Mouse (Mus musculus) adrenal gland, adult 8-10 months (tissue): Measurements from ENCODE around the gene Nr6a1. TPM values are rescaled to one million over a fixed set of nuclear protein-coding genes. Genes with fewer than 3 reads are reported as not detected.

ENCODE experiments used
- DNase-seq: peaks from one replicate; pipeline ENCODE4 v3.0.0; 2022
- total RNA-seq, 4 experiments: library from RNA; stranded (reverse); gene quantifications; 2 replicates each; pipeline ENCODE4 v1.2.4; 2022

Gene Nr6a1
- total RNA-seq, 4 experiments from 2014 or later, result 6.6 to 15.8 (median 9.7) TPM

DNA sequence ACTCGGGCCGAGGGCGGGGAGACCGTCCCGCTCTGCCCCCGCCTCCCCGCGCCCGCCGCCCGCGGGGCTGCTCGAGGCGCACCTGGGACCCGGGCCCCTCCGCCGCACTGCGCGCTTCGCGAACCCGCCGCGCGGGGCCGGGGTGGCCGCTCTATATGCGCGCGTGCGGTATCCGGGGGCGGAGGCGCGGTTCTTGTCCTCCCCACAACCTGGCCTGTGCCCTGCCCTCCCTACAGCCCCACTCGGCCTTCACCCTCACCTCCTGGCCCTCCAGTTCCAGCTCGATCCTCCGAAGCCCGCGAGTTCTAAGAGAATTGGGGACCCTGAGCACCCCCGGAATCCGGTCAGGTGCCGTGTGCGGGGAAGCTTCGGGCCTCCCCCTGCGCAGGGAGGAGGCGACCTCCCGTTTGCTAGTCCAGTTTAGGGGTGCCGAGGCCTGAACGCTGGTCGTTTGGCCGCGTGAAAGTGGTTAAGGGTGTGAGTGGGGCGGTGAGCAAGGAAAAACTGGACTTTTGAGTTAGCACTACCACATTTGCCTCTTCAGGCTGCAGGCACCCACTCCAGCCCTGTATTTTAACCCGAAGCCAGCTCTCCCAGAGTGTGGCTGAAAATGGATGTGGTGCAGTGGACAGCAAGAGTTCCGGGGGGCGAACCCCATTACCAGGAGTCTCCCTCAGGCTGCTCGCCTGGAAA, 215.3 kb downstream of the Nr6a1 start:
- DNase-seq, result no peak

DNA sequence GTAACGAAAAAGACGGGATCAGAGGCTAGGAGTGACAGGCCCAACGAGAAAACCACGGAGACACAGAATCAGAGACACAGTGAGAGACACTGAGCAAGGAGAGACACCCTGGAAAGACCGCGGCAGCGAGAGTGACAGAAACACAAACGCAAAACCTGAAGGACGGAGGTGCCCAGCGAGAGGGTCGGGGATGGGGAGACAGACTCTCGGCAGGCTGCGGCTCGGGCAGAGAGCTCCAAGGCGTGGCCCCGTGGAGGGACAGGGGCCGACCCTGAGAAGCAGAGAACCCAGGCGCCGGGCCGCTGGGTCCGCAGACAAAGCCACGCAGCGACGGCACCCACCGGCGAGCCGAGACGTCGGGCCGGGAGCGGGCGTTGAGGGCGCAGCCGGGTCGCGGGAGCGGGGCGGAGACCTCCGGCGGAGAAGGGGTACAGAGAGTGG, 216.0 kb downstream of the Nr6a1 start:
- no peak for DNase-seq

GRCm38 (mm10) chr2:38710304-38711241, 216.9 kb downstream of the Nr6a1 start:
- DNase-seq, result no peak

DNA sequence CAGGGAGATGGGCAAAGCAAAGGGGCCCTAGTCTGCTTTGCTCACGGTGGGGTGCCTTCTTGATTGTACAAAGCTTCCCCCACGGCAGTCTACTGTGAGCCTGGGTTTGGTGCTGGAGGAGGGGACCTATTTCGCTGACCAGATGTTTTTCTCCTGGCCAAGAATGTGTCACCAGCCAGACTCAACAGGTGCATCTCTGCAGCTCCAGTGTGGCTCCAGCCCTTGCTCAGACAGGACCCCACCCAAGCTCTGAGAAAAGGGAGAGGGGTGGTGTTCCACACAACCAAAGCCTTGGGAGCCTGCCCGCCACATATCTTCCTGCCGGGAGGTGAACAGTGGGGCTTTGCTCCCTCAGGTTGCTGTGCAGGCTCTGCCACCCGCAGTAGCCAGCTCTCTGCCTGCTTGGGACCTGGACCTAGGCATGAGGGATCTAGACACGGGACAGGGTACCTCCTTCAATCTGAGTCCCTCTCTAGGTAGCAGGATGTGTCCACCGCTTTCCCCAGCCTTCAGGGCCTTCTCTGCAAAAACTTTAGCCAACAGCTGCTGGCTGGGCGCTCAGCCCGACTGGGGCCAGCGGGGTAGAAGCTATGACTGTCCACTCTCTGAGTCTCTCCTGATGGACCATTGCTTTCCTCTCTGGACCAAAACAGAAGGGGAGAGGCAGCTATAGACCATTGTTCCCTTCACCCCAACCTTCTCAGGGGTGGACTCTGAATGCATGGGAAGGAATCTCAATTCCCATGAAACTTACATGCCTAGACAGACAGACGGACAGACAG, 218.4 kb downstream of the Nr6a1 start:
- DNase-seq, result no peak

DNA sequence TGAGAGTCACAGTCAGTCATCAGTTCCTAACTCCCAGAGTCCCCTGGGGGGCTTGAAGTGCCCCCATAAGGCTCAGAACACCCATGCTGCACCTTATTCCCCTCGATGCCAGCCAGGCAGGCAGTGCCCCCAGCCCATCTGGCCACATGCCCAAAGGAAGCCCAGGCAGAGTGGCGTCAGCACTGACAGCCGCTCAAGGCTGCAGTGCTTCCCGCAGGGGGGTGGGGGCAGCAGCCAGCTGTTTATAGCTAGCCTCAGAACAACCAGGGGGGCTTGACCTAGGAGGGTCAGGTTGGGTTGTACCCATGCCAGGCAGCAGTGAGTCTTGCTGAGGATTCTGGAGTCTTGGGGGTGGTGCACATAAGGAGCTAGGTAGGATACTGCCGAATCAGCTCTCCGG, 220.8 kb downstream of the Nr6a1 start:
- DNase-seq, result peak; percentile 67

- DNase-seq, result peak; percentile 85
Observed at GRCm38 (mm10) chr2:38705036-38705435, 222.5 kb downstream of the Nr6a1 start.

GRCm38 (mm10) chr2:38704336-38704735, 223.2 kb downstream of the Nr6a1 start:
- DNase-seq, result no peak

- DNase-seq, result no peak
Observed at GRCm38 (mm10) chr2:38700177-38700576, 227.3 kb downstream of the Nr6a1 start.

- DNase-seq, result peak; percentile 71
Observed at GRCm38 (mm10) chr2:38698623-38699022, 228.9 kb downstream of the Nr6a1 start.

GRCm38 (mm10) chr2:38697128-38698120, 230.1 kb downstream of the Nr6a1 start:
- DNase-seq, result no peak

GRCm38 (mm10) chr2:38695770-38696169, 231.7 kb downstream of the Nr6a1 start:
- DNase-seq, result no peak

GRCm38 (mm10) chr2:38691542-38691941, 235.9 kb downstream of the Nr6a1 start:
- no peak for DNase-seq

DNA sequence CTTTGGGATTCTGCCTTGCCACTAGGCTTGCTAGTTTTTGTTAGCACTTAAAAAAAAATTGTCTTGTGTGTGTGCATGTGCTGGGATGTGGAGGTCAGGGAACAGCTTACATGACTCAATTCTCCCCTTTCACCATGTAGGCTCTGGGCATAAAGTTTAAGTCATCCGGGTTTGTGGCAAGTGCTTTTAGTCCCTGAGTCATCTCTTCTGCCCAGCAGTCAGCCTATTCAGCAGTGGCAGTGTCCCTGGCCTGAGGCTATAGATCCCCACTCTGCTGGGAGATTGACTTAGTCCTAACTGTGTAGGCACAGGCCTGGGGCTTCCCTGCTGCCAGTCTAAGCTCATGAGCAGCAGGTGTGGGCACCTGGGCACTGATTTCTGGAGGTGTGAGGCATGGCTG, 237.6 kb downstream of the Nr6a1 start:
- DNase-seq, result peak; percentile 77

DNA sequence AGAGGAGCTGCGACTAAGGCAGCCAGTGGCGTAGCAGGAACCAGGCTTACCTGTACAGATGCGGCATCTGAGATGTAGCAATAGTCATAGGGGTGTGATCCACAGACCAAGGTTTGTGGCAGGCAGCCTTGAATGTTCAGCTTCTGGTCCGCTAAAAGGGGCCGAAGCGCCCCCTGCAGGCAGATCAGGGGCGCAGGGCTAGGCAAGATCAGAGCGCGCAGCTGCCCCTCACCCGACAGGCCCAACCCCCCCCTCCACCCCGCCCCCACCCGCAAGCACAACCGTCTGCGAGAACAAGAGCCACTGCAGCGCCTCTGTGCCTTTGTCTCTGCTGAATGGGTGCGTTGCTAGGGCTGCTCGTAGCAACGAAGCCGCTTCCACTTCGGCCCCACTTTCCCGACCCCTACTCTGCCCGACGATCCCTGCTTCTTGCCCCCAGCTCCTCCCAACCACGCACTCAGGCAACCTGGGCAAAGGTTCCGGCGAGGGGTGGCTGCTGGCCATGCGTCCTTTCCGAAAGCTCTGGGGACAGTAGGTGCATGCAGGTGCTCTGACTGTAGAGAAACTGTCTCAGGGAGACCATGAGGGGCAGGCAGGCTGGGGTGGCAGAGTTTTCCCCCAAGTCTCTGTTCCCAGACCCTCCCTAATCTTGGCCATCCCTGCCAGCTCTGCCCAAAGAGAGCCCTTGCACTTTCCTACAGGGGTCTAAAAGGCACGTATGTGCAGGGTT, 238.5 kb downstream of the Nr6a1 start:
- no peak for DNase-seq

GRCm38 (mm10) chr2:38685746-38686145, 241.7 kb downstream of the Nr6a1 start:
- no peak for DNase-seq

- no peak for DNase-seq
Observed at GRCm38 (mm10) chr2:38683083-38683482, 244.4 kb downstream of the Nr6a1 start.

DNA sequence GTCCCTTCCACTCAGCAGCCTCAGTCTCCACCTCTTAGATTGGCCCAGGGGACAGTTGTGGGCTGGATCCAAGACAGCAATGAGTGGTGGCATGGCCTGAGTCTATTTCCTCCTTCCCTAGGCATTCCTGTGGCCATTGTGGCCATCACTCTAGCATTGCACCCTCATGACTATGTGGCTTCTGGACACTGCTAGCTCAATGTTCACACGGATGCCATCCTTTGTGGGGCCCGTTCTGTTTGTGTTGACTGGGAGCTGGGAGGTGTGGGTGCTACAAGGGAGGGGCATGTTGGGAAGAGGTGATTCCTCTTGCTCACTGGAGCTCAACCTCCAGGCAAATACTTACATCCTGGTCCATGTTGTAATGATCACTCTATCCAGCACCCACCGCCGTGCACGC, 245.3 kb downstream of the Nr6a1 start:
- DNase-seq, result no peak

DNA sequence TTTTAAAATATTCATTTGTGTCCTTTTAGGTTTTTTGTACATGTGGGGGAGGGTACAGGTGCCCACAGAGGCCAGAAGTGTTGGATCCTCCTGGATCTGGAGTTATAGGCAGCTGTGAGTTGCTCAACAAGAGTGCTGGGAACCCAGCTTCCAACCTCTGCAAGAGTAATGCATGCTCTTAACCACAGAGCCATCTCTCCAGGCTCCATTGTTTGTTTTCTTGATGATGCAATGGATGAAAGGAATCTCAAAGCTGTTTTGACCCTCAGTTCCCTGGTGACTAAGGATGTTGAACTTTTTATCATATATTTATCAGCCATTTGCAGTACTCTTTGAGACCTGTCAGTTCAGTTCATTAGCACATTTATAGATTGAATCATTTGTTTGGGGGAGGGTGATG, 248.5 kb downstream of the Nr6a1 start:
- no peak for DNase-seq

DNA sequence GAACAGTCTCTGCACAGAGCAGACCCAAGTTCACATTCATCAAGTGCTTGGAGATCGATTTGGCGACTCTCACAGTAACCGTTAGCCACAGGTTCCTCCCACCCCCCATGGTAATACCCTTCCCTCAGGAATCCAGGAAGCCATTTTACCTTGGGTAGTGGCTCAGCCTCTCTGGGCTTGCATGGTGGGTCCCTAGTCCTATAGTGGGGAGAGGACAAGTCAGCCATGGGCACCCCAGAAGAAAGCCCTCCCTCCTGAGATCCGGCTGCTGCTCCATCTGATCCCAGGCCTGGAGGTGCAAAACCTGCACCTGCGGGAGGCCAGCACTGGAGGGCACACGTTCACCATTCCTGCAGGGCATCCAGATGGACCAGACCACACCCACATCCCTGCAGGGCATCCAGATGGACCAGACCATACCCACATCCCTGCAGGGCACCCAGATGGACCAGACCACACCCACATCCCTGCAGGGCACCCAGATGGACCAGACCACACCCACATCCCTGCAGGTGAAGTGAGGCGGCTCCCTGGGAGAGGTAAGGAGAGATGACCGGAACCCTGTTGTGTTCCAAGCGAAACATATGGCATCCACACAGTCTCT, 252.0 kb downstream of the Nr6a1 start:
- no peak for DNase-seq
